Mouse (Mus musculus) frontal cortex, postnatal 10 days (tissue): Measurements from ENCODE around the gene Pax5.
"Not testable (repeated sequence)": the region's sequence is repeated elsewhere in the genome, so short reads cannot be mapped to it uniquely, and the experiment has no call there.

Source experiments
- DNase-seq, 2 experiments: peaks; one replicate each; pipeline ENCODE4 v3.0.0; 2022; ENCODE audit warnings: low spot score in 2 of 2, mixed read lengths in 1 of 2

The Pax5 gene

DNA sequence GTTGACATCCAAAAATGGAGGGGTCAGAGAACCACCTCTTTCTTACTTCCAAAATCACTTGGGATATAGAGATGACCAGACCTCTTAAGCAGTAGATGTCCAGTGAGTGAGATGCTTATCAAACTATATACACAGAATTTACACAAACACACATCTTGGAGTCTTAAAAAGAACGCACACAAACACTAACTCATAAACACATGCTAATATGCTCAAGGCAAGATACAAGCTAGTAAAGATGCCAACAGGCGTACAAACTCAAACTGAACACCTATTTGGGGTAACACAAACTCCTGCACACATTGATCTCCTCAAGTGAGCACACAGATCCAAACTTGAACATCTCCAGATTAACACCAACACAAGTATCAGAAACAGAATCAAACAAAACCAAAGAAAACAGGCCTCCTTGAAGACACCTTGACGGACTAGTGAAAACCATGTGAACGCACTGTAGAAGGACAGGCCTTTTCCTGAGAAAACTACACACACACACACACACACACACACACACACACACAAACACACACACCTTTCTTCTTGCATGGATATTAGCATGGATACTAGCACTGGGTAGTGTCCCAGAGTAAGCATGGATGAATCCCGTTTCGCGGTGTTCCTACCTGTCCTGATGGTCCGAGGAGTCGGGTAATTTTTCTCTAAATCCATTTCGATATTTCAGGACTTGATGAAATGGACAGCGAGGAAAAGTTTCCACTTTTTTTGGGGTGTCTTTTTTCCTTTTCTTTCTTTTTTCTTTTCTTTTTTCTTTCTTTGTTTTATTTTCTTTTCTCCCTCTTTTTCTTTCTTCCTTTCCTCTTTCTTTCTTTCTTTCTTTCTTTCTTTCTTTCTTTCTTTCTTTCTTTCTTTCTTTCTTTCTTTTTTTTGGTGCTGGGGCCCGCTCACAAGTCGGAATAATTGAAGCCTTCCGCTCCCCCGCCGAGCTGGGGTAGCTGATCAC is at the start of gene Pax5:
TSS of gene Pax5 (minus strand) at position 748 of the 961 bp plus-strand sequence.
- no peak for DNase-seq

DNA sequence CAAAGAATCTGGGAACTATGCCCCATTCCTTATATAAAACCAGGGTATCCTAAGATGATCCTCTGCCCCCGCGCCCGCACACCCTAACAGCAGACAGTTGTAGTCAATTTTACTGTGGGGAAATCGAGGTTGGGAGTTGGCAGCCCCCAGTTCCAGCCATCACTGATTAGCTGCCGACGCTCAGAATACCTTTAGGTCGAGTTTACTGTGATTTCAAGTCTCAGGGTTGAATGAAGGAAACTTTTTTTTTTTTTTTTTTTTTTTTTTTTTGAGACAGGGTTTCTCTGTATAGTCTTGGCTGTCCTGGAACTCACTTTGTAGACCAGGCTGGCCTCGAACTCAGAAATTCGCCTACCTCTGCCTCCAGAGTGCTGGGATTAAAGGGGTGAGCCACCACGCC is 46.8 kb upstream of the Pax5 start:
- DNase-seq, result not testable (repeated sequence)

DNA sequence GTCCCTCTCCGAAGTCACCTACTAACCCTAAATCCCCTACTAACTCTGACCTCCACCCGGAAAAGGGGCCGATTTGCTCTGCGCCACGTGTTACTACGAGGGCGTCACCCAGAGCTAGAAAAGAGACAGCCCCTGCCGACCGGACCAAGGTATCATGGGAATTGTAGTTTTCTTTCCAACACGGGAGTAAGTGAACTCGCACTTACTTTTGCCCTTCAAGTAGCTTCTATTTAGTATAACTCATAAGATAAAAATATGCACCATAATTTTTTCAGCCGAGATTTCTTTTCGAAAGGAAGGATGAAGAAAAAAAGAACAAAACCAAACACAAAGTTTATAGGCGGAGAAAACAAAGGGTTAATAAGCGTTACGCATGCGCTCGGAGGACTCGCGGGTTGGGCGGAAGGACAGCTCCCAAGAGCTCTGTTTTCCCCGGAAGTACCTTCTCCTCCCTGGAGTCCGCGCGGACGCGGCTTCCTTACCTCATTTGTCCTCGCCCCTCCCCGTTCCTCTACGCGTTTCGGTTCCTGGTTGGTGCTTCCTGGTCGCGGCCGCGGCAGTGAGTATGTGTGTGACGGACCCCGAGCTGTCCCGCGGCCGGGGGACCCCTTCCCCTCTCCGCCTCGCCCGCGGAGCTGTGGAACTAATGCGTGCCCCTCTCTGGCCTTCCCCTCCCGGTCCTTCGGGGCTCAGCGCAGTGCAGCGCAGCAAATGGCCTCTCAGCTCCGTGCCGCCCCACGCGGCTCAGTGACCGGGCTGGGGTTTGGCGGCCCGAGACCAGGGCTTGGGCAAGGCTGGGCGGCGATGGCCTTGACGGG is 46.1 kb upstream of the Pax5 start:
- DNase-seq, result peak; percentile 91

DNA sequence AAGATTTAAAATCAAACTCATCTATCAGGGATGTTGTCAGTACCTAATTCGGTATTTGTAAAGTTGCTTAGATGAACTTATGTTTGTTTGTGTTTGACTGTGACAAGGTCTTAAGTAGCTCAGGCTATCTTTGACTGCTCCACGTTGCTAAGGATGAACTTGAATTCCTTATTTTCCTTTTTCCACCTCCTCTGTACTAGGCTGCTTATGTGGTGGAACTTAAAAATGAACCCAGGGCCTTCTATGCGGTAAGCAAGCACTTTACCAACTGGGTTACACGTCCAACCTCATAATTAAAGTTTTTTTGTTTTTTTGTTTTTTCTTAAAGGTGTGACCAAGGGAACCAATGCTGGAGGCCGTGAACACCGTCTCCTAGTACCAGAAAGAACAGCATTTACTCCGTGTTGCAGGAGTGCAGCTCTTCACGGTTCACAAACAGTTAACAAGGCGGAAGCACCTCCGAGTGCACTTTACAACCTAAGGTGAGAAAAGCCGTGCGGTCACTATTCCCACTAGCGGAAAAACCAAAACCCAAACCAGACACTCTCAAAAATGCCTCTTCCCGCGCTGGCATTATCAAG is 45.4 kb upstream of the Pax5 start, which contains the start of gene Zcchc7:
TSS of gene Zcchc7 (plus strand) at position 325 of the 581 bp plus-strand sequence.
- no peak for DNase-seq

DNA sequence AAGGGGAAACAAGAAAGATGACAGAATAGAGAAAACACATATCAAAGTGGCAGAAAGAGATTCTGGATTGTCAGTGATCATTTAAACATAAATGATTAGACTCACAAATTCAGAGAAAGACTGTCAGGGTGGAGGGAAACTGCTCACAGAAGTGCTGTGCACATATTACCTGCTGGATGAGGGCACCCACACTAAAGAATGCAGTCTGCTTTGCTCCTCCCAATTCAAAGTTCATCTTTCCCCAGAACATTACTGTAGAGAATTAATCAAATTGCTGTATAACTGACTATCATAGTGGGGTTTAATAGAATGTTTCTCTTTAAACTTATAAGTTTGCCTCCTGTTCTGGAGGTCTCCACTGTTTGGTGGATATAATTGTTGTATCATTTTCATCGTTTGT is 30.2 kb upstream of the Pax5 start:
- DNase-seq, result no peak

DNA sequence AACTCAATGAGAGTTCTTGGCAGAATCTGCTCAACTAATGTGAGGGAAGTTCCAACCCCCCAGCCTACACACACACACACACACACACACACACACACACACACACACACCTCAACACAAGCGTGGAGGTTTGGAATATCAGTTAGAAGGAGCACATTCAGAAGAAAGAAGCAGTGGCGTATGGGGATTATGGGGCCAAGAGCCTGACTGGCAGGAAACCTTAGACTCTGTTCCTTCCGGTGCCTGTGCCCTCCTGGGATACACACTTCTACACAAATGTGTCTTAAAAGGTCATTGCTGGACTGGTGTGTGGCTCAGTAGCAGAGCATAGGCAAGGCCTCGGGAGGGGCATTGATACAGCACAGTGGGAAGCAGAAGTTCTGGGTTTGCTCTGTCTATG is 10.9 kb upstream of the Pax5 start:
- no peak for DNase-seq

DNA sequence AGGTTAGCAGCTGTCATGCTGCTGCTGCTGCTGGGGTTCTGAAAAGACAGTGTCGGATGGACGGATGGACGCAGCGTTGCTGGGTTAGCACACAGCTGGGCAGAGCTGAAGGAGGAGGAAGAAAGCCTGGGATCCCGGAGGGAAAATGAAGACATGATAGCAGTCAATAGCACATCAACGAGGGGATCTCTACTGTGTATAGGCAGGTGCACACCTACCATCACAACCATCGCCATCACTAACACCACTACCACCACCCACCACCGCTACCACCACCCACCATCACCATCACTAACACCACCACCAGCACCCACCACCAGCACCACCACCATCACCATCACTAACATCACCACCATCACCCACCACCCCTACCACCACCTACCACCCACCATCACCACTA is 9.8 kb upstream of the Pax5 start:
- DNase-seq, result no peak

DNA sequence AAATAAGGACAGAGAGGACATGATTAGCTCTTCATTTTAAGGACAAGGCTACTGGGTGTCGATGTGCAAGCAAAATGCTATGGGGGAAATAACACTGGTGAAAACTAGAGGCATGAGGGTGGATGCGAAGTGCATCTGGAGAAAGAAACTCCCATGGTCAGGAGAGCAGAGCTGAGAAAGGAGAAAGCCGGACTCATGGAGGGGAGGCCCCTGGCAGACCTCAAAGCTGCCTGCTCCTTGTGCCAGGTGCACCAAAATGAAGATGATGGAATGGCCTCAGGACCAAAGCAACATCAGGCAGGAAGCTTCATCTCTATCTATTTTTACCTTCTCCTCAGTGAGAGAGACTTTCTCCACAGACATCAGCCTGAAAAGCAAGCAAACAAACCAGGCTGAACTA is 7.4 kb upstream of the Pax5 start:
- DNase-seq, result no peak

DNA sequence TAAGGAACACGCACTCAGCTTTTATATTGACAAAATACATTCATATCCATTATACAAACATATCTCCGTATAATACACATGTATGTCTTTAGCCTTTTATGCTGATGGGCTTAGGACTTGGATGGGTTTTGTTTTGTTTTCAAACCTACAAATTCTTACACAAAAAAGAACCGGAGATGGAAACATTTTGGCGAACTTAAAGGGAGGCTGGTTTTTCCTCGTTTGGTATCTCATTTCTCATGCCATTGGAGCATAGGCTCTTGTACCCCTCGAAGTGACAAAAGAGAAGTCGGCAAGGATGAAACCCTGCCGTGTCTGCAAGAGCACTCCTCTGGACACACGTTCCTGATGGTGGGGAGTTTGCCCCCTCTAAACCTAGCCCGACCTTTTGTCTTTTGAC is 6.1 kb upstream of the Pax5 start:
- no peak for DNase-seq

DNA sequence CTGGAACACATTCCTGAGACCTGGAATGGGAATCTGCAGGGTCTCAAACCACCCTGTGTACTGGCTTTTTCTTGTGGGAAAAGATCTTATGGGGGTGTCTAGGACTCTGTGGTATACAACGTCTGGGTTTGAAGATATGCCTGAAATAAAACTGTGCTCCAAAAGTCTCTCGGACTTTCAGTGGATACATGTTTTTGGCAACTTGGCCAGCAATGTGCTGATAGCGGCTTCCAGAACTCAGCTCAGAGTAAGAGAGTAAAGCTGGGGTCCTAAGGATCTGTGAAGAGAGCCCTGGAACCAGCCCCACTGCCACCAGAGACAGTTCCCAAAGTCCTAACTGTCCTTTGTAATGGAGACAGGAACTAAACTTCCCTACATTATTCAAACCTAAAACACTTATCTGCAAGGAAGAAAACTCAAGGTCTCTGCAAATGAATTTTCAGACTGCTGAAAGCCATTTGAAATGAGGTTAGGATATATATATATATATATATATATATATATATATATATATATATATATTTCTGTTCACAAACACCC is 5.4 kb upstream of the Pax5 start:
- DNase-seq, result no peak

DNA sequence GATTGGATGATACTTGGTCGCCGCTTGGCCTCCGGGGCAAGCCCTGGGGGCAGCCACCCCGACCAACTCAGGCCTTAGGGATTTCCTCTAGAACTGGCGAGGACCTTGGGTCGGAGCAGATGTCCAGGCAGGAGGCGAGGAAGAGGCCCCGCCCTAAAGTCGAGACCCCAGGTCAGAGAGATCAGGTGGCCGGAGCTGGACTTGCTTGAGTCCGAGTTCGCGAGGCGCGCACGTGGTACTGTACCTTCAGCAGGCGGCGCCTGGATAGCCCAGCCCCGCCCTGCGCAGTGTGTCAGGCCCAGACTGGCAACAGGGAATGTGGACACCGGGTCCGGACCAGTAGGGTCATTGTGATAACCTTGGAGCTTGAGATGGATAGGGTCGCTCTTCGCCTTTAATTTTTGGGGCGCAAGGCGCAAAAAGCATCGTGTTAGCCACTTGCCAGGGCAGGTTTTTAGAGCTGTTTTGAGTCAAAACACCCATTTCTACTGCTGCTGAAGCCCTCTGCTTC is 3.9 kb upstream of the Pax5 start:
- DNase-seq, result no peak

DNA sequence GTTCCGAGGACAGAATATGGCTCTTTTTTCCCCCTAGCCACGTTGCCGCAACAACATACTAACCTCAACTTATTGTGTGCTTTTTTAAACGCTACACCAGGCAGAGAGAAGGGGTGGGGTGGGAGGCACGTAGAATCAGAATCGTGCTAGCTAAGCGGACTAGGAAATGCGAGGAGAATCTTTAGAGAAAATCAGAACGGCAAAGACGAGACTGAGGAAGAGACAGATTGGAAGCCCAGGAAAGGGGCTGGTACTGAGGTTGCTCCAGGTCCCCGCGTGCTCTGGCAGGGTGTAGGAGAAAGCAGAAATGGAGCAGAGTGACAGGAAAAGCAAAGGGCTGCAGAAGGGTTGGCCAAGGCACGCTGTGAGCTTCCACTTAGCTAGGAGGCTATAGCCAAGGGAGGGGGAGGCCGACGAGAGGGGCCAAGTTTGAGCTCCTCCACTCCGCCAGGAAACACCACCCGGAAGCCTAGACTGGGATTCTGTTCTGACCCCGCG is 3.3 kb upstream of the Pax5 start:
- DNase-seq, result no peak

DNA sequence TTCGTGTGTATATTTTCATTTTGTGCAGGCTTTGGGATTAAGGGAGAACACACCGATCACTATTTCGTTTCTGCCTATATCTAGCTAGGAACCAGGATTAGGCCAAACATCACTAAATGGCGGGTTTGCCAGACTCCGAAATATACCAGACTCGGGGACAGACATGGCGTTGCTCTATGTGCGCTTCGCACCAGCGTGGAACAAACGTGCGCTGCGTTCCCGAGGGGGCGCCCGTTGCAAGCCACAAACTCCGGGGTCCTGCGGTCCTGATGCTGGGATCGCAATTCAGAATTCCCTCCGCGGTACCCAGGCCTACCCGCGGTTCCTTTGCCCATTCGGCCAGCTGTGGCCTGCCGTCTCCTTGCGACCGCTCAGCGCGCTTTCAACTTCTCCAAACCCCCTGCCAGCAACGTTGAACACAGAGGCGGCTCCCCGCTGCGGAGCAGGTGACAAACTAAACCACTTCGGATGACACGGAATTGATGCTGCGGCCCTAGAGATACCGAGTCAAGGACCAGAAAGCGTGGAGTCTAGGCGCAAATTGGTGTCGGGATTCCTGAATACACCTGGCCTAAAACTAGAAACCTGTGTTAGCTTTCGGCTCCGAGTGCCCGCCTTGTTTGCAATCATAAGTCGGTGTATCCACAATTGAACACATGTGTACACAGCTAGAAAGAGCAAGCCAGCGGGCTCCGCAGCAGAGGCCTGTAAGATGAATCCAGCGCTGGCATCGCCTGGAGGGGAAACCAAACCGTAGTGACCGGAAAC is 2.7 kb upstream of the Pax5 start:
- peak in 1 of 2 experiments; percentile 18 for DNase-seq

DNA sequence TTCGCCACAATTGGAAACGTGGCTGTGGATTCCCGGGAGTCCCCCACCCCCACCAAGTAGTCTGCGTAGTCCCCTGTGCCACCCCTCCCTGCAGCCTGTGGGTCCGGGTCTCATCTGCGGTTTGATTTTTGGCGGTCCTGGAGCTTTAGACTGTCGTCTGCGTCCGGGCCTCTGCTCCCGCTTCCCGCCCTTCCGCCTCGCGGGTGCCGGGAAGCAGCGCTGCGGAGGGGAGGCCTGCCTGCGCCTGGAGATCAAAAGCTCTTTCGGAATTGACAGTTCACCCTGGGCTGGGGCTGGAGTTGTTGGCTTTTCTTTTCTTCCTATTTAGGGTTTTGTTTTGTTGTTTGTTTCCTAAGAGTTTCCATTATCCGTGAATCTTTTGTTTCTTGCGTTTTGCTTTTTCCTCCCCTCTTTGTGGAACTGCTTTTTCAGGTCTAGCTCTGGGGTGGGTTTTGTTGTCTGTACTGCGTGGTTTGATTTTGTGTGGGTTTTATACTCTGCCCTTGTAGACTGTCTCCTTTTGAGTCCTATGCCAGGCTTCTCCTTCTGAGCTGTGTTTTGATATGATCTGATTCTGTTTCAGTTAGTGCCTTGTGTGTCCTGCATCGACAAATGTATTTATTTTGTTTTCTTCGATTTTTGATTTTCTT is 1.9 kb upstream of the Pax5 start:
- DNase-seq, result no peak

DNA sequence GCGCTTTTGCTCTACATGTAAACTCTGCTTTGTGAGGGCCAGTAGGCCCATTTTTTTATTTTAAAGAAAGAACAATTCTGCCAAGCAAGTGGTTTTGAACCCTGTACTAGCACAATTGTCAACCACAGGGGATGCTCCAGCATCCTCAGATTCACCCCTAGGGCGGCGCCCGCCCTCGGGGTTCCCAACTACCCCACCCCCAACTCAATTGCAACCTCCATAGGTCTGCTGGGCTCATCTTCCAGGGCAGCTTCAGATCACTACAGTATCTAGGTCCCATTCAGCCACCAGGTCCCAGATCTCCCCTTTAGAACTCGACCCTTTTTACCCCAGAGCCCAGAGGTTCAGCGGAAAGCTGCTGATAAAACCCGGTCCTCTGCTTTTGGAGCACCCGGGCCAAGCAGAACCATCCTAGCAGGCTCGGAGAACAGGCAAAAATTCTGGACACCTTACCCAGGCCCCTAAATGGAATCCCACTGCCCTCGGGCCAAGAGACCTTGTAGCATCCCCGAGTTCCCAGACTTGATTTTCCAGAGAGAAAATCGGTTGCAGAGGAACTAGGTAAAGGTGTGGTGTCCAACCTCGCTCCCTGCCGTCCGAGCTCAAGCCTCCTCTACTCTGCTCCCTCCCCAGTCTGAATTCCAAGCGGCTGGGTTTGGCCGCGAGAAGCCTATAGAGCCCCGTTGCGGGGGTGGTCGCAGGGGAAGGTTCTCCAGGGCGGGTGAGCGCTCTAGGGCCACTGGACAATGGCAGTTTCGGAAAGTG is 1.0 kb upstream of the Pax5 start:
- DNase-seq, result no peak

DNA sequence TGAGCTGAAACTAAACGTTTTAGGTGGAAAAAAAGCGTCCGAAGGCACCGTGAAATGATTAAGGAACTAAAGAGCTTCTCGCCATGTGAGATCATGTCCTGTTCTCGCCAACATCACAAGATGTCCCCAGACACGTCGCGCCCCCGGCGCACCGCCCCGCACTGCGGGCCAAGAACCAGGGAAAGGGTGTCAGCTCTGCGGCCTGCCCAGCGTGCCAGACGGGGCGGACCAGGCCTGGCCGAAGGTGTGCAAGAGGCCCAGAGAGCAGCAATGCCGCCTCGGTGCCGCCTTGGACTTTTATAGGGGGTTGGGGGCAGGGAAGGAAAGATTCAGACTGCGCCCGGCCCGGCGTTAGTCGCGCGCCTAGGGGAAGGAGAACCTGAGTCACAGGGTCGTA is 412 bp upstream of the Pax5 start:
- no peak for DNase-seq

DNA sequence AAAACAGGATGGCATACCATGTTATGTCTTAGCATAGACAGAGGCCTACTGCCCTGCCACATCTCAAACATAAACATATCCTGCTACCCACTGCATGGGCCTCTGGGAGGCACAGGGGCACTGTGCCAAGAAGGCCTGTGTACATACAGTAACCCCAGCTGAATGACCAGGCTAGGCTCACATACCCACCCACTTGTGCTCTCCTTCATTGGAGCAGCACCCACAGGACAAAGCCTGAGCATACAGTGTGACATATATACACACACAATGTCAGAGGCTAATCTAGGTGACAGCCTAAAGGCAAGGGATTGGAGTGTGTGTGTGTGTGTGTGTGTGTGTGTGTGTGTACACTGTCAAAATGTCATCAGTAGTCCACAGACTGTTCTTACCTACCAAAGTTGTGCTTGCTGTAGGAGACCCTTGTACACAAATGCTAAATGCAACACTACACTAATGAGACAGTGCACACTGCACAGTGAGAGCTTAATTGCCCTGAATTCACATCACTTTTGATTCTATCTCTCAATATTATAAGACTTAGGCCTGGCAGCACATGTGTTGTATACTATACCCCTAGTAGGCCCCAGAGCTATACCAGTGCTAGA is 1.1 kb downstream of the Pax5 start:
- DNase-seq, result no peak

DNA sequence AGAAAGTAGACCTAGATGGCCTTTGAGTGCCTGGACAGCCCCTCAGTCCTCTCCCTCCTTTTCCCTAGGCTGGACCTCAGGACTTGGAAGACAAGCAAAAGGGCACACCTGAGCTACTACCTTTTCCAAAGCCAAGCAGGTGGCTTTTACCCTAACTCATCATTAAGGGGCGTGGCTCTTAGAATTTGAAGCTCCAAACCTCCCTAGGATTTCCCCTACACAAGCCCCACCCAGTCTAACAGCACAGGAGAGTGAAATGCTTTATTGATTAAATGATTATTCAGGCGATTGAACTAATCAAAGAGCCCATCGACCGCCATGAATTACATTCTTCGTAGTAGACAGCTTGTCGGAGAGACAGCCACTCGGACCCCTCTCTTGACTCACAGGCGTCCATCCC is 2.0 kb downstream of the Pax5 start:
- DNase-seq, result no peak

DNA sequence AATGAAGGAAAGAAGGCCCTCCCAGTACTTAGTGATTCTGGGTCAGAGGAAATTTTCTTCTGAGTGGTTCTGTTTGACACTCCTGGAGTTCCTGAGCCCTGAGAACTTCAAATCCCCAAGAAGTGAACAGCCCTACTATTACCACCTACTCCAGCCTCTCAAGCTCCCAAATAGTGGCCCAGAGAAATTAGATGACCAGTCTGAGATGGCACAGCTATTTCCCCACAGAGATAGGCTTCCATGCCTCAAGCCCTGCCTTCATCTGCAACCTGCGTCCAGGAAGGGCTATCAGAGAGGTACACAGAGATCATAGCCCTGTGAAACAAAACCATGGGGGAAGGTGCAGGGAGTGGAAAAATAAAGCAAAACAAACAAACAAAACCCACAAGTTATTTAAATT is 3.4 kb downstream of the Pax5 start:
- DNase-seq, result no peak
